Mouse (Mus musculus) yolk sac, embryonic 10.5 days (tissue): ENCODE results near the gene Trappc13.
"Not testable (repeated sequence)": the region's sequence is repeated elsewhere in the genome, so short reads cannot be mapped to it uniquely, and the experiment has no call there.

Source experiments
- DNase-seq: peaks from one replicate; pipeline ENCODE4 v3.0.0-alpha.2; 2017; ENCODE audit warnings: low spot score

Trappc13 gene

DNA sequence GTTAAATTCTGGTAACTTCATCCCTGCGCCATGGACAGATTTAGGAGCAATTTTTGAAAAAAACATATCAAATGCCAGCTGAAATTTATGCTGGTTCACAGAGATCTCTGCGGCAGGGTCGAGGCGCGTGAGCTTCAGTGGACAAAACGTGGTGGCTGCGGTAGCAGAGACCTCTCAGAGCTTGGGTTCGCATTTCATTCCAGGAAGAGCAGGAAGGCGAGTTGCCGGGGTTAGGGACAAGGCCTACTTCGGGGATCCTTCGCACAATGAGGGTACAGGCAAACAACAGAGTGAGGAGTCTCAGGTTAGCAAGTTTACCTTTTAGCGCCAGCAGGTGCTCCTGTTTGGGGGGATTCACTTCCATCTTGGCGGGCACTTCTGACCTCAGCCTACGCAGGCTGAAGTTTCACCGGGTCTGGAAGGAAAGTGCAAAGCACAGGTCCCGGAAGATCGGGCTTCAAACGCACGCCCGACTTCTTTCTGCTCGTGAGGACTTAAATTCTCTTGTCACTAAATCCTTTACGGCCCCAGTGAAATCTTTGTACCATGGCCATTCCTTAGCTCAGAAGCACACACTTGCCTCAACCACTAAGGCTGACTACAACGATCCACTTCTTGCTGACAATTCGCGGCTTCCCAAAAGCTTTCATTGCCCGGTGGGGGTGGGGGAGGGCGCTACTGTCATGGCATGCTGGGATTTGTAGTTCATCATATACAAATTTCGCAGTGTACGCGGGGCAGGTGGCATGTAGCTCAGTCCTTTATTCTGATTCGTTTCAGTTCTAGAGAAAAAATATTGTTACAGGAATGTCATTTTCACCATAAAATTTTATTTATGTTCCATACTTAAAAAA lies at the start of gene Trappc13:
Gene Trappc13 (minus strand): TSS at position 674 of the 854 bp plus-strand sequence.
- DNase-seq = peak; percentile 91

DNA sequence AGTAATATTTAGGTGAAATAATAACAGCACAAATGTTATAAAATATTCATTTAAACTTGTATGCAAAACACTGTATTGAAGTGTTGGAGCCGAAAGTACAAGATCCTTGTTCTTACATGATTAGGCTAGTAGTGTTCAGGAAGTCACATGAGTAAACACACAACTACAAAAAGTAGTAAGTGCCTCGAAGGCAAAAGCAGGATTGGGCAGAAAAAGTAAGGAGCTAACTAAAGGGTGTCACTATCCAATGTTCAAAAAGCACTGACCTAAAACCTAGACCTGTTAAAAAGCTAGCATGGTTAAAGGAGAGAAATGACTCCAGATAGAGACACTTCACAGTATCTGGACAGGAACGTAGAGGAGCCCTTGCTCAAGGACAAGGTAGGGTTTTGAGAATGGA lies 49.2 kb upstream of the Trappc13 start:
- DNase-seq = no peak

DNA sequence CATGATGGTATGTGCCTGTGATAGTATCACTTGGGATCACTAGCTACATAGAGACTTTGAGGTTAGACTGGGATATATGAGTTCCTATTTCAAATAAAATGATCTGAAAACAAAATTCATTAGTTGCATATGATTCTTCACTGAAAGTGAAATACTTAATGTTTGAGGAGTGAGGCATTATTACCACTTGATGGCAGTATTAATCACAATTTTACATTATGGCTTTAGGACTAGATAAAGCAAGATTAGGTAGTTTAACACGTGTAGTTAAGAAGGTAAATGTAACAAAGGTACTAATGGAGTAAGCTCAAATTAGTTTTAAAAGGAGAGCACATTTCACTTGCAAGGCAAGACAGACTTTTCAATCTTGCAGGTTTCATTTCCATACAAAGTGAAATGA lies 26.0 kb upstream of the Trappc13 start:
- no peak for DNase-seq

DNA sequence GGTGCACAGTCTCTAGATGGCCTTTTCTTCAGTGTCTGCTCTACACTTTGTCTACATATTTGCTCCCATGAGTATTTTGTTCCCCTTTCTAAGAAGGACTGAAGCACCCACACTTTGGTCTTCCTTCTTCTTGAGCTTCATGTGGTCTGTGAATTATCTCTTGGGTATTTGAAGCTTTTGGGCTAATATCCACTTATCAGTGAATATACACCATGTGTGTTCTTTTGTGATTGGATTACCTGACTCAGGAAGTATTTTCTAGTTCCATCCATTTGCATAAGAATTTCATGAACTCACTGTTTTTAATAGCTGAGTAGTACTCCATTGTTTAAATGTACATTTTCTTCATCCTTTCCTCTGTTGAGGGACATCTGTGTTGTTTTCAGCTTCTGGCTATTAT lies 17.6 kb upstream of the Trappc13 start:
- not testable (repeated sequence) for DNase-seq

DNA sequence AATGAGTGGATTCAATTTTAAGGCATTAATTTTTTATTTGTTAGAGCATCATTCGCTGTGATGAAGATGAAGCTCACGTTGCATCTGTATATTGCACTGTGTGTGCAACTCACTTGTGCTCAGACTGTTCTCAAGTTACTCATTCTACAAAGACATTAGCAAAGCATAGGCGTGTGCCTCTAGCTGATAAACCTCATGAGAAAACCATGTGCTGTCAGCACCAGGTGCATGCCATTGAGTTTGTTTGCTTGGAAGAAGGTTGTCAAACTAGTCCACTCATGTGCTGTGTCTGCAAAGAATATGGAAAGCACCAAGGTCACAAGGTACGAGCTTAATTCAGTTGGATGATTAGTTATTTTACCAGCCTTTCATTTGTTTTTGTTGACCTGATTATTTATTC lies 9.1 kb upstream of the Trappc13 start:
- no peak for DNase-seq

DNA sequence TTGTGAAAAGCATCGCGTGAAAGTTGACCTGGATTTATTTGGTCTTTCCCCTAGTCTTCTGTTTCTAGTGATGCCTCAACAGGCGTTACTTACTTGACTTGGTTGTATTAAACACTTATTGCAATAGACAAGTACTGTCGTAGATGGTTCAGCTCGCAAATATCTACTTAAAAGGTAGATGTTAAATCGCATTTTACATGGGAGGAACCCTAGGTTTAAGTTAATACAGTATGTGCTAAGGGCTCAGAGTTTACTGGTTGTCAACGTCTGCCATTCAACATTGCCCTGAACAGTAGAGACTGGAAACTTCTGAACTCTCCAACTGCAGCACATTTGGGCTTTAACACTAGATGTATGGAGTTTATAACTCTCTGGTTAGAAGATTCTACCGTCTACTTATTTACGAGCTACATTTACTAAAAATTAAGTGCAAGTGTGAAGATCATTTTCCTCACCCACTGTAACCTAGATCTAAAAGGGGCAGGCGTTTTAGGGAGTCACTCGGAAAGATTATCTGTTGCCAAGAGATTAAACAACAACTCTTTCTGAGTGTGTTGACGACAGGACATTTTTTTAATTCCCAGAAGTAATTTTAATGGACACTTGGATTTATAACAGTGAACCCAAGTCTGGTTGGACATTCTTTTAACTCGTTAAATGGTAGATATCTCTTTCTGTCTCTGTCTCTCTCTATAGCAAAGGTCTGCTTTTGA lies 1.1 kb upstream of the Trappc13 start:
- no peak for DNase-seq

DNA sequence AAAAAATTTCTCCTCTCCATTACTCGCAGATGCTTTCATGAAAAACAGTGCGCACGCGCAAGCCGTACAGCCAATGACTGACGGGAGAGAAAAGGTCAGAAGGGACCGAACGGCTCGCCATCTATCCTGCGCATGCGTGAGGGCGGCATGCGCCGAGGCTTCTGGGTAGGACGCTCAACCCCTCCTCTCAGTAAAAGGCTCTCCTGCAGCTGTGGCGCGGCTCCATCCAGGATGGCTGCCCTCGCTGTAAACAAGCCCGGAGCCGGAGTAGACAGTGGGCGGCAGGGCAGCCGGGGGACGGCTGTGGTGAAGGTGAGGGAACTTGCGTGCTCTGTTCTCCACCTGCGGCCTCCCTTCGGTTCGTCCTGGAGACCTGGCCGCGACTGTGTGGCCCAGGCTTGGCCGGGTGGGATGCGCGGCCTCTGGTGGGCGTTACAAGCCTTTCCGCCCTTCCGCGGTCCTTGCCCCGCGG lies 417 bp upstream of the Trappc13 start, which contains the start of gene Trim23:
Gene Trim23 (plus strand): TSS at position 148 of the 472 bp plus-strand sequence.
- peak; percentile 96 for DNase-seq

DNA sequence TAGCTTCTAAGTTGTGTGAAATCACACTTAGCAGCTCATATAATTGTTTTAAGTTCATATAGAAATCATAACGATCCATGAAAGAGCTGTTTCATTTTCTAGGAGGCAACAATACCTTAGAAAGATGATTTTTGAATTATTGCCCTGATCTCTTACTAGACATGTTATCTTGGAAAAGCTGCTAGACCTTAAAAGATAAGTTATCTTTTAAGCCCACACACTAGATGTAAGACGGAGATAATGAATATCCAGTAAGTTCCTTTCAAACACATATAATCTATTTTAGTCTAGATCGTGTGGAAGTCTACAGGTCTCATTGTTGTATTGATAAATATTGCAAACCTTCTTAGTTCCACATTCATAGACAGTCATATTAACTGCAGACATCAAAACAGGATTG lies 1.4 kb downstream of the Trappc13 start:
- no peak for DNase-seq

DNA sequence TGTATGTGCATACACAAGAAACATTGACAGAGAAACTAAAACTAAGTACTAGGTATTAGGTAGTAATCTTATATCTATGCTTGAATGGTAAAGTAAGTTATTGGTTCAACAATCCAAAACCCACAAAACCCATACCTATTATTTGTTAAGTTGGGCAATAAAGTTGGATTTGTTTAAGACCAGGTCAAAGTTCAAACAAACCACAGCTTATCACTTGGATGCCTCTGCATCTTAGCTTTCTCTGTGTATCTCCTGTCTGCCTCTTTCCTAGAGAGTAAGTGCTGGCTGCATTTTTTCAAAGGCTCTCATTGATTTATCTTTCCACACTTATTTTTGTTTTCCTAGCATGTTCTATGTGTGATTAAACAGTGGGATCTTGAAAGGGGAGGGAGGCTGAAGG lies 5.8 kb downstream of the Trappc13 start:
- peak; percentile 44 for DNase-seq

DNA sequence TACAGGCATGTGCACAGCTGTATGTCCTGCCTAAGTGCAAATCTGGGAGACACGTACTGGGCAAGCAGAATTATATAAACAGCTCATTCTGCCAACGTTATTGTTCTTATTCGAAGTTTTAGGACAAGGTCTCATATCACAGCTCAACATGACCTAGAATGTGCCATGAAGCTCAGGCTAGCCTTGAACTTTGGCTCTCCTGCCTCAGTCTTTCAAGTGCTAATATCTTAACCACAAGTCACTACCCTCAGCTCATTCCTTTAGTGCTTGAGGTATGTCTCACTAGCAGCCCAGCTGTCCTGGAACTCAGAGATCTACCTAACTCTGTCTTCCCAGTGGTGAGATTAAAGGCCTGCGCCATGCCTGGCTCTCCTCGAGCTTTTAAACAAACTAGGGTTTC lies 6.6 kb downstream of the Trappc13 start:
- DNase-seq = peak; percentile 22

DNA sequence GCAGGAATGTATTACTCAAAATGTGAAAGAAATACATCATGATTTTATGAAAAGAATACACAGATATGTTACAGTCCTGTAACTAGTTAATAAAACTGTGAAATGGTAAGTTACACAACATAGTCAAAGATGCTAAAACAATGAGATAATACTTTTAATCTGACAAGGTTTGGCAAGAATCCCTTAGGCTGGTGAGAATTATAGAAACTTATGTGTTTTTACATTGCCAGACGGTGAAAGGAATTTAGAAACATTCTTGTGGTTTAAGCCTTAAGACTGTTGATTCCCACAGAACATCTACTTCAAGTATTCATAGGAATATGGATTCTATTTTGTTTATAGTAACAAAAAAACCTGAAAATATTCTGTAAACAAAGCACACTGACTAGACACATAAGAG lies 22.6 kb downstream of the Trappc13 start:
- DNase-seq = no peak

DNA sequence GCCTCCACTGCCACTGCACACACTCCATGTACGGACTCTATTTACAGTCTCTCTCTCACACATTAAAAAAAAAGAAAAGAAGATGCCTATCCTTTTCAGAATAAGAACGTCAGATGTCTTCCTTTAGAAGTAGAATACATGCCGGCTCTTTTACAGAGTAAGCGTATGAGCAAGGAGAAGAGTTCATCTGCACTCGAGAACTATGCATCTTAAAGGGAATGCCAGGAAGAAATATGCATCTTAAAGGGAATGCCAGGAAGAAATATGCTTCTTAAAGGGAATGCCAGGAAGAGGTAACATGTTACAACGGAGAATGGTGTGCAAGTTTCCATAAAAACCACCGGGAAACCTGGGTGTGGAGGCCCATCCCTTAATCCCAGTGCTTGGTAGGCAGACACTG lies 23.2 kb downstream of the Trappc13 start:
- no peak for DNase-seq

DNA sequence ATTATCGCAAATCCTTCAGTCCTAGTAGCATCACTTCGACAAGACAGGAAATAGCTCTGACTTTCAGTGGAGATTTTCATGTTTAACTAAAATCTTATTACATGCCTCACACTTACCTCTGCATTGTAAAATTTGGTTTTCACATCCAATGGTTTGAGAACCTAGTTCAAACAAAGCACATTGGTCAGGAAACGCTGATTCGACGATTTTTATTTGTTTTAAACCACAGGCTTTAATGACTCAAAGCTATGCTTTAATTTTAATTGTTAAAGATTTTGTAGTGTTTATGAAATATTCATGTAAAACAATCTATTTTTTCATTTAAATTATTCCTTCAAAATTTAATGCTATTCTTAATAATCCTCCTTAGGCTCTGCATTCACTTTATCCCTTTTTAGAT lies 24.1 kb downstream of the Trappc13 start:
- no peak for DNase-seq

DNA sequence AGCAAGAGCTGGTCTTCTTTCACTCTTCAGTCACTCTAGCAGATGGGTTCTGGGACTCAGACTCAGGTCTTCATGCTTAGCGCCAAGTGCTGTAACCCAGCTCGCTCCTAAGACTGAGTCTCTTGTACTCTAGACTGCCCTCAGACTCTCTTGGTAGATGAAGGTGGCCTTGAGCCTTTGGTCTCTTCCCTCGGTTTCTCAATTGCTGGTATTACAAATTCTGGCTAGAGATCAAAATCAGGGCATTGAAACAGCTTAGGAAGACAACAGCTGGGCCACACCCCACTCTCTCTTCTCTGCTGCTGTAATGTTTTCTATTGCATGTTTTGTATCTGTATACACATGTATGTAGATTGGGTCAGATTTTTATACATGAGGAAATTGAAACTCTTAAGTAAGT lies 32.6 kb downstream of the Trappc13 start:
- no peak for DNase-seq

DNA sequence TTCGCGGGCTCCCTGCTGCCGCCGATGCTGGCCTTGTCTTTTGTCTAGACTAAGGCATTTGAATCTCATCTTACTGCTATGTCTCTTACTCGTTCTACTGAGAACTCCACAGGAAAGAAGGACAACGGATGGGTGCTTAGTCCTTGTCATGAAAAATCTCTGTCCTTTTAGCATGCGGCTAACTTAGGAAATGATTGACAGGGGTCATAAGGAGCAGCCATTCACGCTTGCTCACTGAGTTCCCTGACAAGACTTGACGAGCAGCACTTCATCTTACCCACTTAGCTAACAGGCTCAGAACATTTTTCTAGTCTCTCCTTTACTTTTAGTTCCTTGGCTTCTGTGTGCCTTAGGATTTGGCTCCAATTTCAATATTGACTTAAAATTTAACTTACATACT lies 33.4 kb downstream of the Trappc13 start:
- DNase-seq = peak; percentile 47

DNA sequence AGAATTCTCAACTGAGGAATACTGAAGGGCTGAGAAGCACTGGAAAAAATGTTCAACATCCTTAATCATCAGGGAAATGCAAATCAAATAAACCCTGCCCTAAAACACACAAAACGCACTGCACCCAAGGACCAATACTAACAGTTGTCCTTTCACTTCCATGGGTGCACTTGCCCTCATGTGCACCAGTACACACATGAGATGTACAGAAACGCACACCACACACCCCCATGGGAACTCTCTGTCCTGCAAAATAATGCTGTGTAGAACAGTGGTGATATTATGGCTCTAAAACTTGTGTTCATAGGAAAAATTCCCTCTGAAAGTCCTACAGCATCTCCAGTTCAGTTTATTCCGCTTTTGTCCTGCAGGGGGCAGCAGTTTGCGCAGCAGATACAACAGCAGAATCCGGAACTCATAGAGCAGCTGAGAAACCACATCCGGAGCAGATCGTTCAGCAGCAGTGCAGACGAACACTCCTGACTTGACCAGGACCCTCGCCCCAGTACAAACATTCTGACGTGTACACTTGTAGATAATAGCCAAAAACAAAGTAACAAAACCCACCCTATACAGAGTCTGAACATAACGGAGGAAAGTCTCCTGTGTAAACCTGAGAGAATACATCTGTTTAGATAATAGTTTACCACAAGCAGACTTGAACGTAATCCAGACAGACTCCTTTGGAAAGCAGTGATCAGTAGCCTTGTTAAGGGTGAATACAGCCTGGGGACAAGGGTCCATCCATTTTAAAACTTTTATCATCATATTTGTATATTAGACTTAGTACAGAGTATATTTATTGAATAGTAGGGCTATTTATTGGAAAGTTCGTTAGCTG lies 38.7 kb downstream of the Trappc13 start:
- DNase-seq = peak; percentile 51

DNA sequence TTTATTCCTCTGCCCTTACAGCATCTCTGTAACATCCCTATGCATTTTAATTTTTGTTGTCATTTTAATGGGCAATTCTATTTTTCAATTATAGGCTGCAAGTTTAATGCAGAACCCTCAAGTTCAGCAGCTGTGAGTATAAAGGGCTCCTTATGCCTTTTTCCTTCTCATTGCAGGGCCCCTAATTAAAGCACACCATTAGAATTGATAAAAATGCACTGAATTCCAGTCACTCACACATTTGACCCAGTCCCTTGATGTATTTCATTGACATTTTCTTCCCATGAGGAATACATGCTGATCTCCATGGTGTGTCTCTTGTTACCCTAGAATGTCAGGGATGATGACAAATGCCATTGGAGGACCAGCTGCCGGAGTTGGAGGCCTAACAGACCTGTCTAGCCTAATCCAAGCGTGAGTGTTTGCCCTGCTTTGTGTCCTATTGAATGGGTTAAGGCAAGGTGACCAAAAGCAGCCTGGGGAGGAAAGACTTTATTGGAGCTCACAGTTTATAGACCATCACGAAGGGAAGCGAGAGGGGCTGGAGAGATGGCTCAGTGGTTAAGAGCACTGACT lies 43.7 kb downstream of the Trappc13 start:
- DNase-seq = no peak

DNA sequence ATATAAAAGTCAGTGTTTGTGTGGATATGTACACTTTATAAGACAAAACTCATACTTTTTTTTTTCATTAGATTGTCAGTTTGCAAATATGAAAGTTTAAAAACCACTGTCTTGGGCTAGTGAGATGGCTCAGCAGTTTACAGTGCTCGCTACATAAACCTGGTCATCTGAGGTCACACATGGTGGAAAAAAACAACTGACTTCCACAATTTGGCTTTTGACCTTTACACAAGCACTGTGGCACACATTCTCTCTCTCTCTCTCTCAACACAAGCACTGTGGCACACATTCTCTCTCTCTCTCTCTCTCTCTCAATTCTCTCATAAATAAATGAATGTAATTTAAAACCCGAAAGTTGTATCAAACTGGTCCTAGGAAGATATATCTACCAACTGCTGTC lies 45.7 kb downstream of the Trappc13 start:
- DNase-seq = peak; percentile 28

DNA sequence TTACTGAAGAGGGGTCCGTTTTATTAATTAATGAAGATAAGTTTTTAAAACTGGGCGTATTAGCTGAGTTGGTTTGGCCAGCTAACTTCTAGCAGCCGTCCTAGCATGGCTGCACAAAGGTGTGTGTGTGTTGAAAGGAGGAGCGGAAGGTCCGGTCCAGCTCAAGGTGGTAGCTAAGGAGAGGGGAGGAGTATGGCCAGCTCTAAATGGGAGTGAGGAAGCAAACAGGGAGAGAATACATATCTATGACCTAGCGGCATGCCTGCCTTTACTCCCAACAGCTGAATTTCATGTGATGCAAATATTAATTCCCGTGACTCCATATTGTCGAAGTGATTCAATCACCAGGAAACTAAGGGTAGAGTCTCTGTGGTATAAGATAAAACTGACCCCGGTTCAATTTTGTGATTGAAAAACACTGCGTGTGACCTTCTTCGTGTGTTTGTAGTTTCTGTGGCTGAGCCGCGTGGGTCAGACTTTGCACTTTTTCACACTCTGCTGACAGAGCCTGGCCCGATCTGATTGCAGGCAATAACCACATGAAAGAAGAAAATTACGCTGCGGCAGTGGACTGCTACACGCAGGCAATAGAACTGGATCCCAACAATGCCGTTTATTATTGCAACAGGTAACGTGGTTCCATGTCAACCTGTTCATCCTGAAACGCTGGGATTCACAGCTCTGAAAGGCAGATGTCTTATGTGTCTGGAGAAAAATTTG lies 54.4 kb downstream of the Trappc13 start:
- no peak for DNase-seq

DNA sequence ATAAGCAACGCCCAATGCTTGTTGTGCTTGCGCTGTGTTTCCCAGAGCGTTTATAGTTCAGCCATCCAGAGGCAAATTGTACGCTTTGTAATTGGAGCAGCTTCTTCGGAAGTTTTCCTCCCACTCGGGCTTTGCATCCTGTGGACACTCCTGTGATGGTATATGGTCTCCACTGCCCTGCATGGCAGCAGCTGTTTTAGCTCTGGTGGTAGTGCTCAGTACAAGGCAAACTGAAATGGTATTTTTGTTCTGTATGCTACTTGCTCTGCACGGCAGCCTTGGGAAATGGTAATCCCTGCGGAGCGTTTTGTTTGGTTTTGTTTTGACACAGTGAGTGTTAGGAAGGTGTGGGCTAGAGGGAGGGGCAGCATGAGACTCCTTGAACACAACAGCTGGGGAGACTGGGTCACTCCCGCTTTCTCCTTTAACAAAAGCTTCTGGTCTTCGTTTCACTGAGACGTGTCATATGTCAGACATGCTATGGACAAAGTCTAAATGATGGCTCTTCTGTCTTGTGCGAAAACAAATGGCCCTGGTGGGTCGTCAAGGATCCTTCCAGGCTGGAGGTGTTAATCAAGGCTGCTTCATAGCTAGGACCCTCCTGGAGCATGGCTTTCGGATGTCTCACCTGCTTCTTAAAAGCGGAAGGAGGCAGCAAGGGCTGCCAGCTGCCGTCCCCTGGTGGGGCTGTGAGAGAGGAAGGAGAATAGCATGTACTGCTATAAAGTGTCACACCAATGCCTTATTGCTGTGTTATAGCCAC lies 56.0 kb downstream of the Trappc13 start:
- no peak for DNase-seq

DNA sequence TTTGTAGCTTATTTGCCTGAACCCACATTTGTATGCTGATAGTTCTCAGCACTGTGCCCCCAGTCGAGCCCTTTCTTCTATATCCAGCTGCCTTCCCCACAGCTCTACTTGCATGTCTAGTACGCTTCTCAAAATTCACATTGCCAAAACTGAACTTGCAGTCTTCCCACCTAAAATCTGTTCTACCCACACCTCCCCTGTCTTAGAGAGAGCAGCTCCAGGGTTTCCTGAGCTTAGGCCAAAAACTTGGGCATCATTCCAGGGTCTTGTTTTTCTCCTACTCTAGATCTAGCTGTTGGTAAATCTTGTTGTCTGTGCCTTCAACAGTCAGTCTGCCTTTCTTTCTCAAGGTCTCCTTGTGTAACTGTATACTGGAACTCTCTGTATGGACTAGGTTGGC lies 63.4 kb downstream of the Trappc13 start:
- no peak for DNase-seq
